8 mouse cellular contexts compared by ENCODE assay signal in genomic region chr4:116807197-116808129, GRCm38 (mm10). TPM values are rescaled to one million over a fixed set of nuclear protein-coding genes. Genes with fewer than 3 reads are reported as not detected.
DNase-seq lines count a peak whose midpoint lies in the region; ATAC-seq lines count a peak whose summit lies in the region.

Gene Toe1 (minus strand): TSS chr4:116807640.
Gene Mutyh (plus strand): TSS chr4:116807723.

- H3K4me1 ChIP-seq in hindbrain, embryonic 15.5 days (replicated peaks): peaks cover 13% of the 10 kb centered on the region

- peak; percentile 99 for DNase-seq in R1 (ENCODE audit: low read depth, low spot score)
- DNase-seq in cerebellum, postnatal 25 days: peak; percentile 91 to 97
- DNase-seq in frontal cortex, postnatal 36 days (ENCODE audit: low spot score in 2 of 2): peak; percentile 89 to 93
- DNase-seq in left cerebral cortex, adult 11 months (ENCODE audit: low spot score): peak; percentile 86
- DNase-seq in lung, postnatal 4 days: peak; percentile 95 to 98
- peak; percentile 96 for DNase-seq in retina, postnatal 7 days (ENCODE audit: low read depth, low spot score)
- peak; percentile 66 for DNase-seq in urinary bladder, adult 2 months (ENCODE audit: low spot score)

- under 1% methylated on average over 58 of the region's 58 CpGs for WGBS in hindbrain, embryonic 15.5 days

- peak within 1 kb of the TSS; percentile 63 for H3K9ac ChIP-seq in hindbrain, embryonic 15.5 days

- peak within 1 kb of the TSS; percentile 71 for H3K4me3 ChIP-seq in hindbrain, embryonic 15.5 days

- peak within 1 kb of the TSS; percentile 67 for H3K4me2 ChIP-seq in hindbrain, embryonic 15.5 days

- H3K36me3 ChIP-seq in hindbrain, embryonic 15.5 days: peaks cover 27% of the 10 kb centered on the region

- peak within 1 kb of the TSS; percentile 89 for H3K27ac ChIP-seq in hindbrain, embryonic 15.5 days (replicated peaks)

- H3K9me3 ChIP-seq in hindbrain, embryonic 15.5 days: no peaks in the 10 kb centered on the region

- ATAC-seq in hindbrain, embryonic 15.5 days (ENCODE audit: low FRiP score, low read depth): peak; percentile 99

- no peaks in the 10 kb centered on the region for H3K27me3 ChIP-seq in hindbrain, embryonic 15.5 days

RNA-seq across cellular contexts. Expression of gene Toe1, which starts in this region (rescaled TPM):
- polyA plus RNA-seq in hindbrain, embryonic 15.5 days (2015; fragmentation: Nextera tagmentation; extraction: Ambion mirVana): 27.4 and 32.8 TPM in 2 replicates
- polyA plus RNA-seq in urinary bladder, adult 2 months (2012; rRNA removed): 25.8 and 31.2 TPM in 2 replicates

RNA-seq across cellular contexts. Expression of gene Mutyh, which starts in this region (rescaled TPM):
- 7.4 and 8.4 TPM in 2 replicates for polyA plus RNA-seq in hindbrain, embryonic 15.5 days (2015; fragmentation: Nextera tagmentation; extraction: Ambion mirVana)
- 5.0 and 6.6 TPM in 2 replicates for polyA plus RNA-seq in urinary bladder, adult 2 months (2012; rRNA removed)

Comparison
In these comparisons a context has a peak if more than half of its experiments do, and no peak if none do; other contexts are left out.
1. Peak in every context shown above with its lines: DNase-seq, ATAC-seq, H3K4me3 ChIP-seq and H3K27ac ChIP-seq.